Mouse (Mus musculus): ENCODE data around the gene Wdr90. TPM values are rescaled to one million over a fixed set of nuclear protein-coding genes. Genes with fewer than 3 reads are reported as not detected.

Gene Wdr90
- polyA plus RNA-seq, 1 experiment from 2014 or later, result 34.1 TPM

GRCm38 (mm10) chr17:25888837-25889236 lies 27.5 kb upstream of the Wdr90 start:
- Histone ChIP-seq H3K27ac (ENCODE audit: low read depth) (no peak overlapping the region), H3K4me3 (ENCODE audit: low read depth, low read length) (no peak overlapping the region), H3K36me3 (ENCODE audit: insufficient read depth) (peaks cover 41% of the 10 kb centered on the region), H3K9me3 (ENCODE audit: low read depth, low read length) (no peaks in the 10 kb centered on the region), H3K9ac (no peak overlapping the region), H3K4me2 (no peak overlapping the region), H3K4me1 (ENCODE audit: insufficient read depth) (no peaks in the 10 kb centered on the region), H3K27me3 (ENCODE audit: insufficient read depth, low read length) (no peaks in the 10 kb centered on the region)
- no peak for TF ChIP-seq CTCF (IDR thresholded peaks at IDR 0.05; ENCODE audit: low read depth)
- ATAC-seq (ENCODE audit: insufficient read depth) (no peak), DNase-seq (no peak)
- 79% methylated on average over 3 of the region's 3 CpGs for WGBS

DNA sequence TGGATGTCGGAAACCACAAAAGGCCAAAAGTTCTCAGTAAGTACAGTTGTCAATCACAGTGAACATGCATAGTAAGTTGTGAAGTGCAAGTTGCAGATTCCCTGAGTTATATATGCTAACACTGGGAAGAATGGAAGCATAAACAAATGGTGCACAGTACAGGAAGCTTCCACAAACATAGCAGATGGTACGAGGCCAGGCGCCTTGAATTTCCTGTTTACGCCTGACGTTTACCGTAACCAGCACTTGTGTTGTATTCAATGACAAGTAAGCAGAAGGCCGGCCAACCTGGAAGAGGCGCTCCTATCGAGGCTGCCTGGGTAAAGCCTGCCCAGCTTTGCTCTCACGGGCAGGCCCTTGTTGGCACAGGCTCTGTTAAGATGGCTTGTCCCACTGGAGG lies 26.2 kb upstream of the Wdr90 start:
- Histone ChIP-seq H3K27me3 (ENCODE audit: insufficient read depth, low read length) (no peaks in the 10 kb centered on the region), H3K4me2 (no peak overlapping the region), H3K9me3 (ENCODE audit: low read depth, low read length) (no peaks in the 10 kb centered on the region), H3K27ac (ENCODE audit: low read depth) (no peak overlapping the region), H3K4me3 (ENCODE audit: low read depth, low read length) (no peak overlapping the region), H3K4me1 (ENCODE audit: insufficient read depth) (no peaks in the 10 kb centered on the region), H3K9ac (no peak overlapping the region), H3K36me3 (ENCODE audit: insufficient read depth) (peaks cover 54% of the 10 kb centered on the region)
- ATAC-seq (ENCODE audit: insufficient read depth) (no peak; the same call in 1 of the 2 replicates), DNase-seq (peak; percentile 66)
- WGBS, result 74% methylated on average over 10 of the region's 10 CpGs
- no peak for TF ChIP-seq CTCF (IDR thresholded peaks at IDR 0.05; ENCODE audit: low read depth)

DNA sequence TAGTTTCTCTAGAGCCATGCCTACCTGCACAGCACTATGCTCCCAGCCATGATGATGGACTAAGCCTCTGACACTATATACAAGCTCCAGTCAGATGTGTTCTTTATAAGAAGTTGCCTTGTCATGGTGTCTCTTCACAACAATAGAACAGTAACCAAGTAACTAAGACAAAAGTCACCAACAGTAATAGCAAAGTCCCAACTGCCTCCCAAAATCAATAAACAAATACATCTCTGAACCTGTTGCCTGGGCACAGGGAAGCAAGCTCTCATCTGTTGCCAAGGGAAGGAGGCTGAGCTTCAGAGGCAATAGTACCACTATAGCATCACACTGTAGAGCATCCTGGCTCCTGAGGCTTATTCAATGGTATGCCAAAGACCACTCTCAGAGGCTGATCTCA lies 25.5 kb upstream of the Wdr90 start:
- Histone ChIP-seq H3K9ac (no peak overlapping the region), H3K9me3 (ENCODE audit: low read depth, low read length) (no peaks in the 10 kb centered on the region), H3K4me3 (ENCODE audit: low read depth, low read length) (no peak overlapping the region), H3K36me3 (ENCODE audit: insufficient read depth) (peaks cover 61% of the 10 kb centered on the region), H3K4me1 (ENCODE audit: insufficient read depth) (no peaks in the 10 kb centered on the region), H3K27me3 (ENCODE audit: insufficient read depth, low read length) (no peaks in the 10 kb centered on the region), H3K27ac (ENCODE audit: low read depth) (no peak overlapping the region), H3K4me2 (no peak overlapping the region)
- TF ChIP-seq CTCF (IDR thresholded peaks at IDR 0.05; ENCODE audit: low read depth), result no peak
- no peak for DNase-seq
- ATAC-seq (ENCODE audit: insufficient read depth), result no peak

DNA sequence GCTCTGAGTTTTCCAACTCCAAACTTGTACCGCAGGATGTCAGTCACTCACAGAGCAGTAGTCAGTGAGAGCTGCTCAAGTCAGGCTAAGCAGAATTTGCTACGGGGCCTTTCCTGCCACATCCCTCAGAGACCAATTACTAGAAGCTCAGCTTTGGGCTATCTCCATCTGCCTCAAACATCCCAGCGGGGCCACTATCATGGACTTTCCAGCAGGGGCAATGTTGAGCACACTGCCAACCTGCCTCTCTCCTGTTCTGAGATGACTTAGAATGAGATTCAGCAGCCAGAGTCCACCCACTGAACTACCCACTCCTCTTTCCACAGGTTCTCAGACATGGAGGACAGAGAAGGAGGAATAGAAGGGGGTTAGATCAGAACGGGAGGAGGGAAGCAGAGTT lies 24.3 kb upstream of the Wdr90 start:
- H3K4me3 ChIP-seq (ENCODE audit: low read depth, low read length), result no peak overlapping the region
- H3K27ac ChIP-seq (ENCODE audit: low read depth), result no peak overlapping the region
- H3K27me3 ChIP-seq (ENCODE audit: insufficient read depth, low read length), result no peaks in the 10 kb centered on the region
- no peak overlapping the region for H3K9ac ChIP-seq
- 66% methylated on average over 4 of the region's 4 CpGs for WGBS
- peaks cover 67% of the 10 kb centered on the region for H3K36me3 ChIP-seq (ENCODE audit: insufficient read depth)
- TF ChIP-seq CTCF (IDR thresholded peaks at IDR 0.05; ENCODE audit: low read depth), result peak; percentile 51
- H3K9me3 ChIP-seq (ENCODE audit: low read depth, low read length), result no peaks in the 10 kb centered on the region
- peak; percentile 32 for DNase-seq
- no peaks in the 10 kb centered on the region for H3K4me1 ChIP-seq (ENCODE audit: insufficient read depth)
- H3K4me2 ChIP-seq, result no peak overlapping the region
- ATAC-seq (ENCODE audit: insufficient read depth), result no peak

GRCm38 (mm10) chr17:25883824-25884223 lies 22.5 kb upstream of the Wdr90 start:
- Histone ChIP-seq H3K4me2 (no peak overlapping the region), H3K4me1 (ENCODE audit: insufficient read depth) (no peaks in the 10 kb centered on the region), H3K9ac (no peak overlapping the region), H3K9me3 (ENCODE audit: low read depth, low read length) (no peaks in the 10 kb centered on the region), H3K36me3 (ENCODE audit: insufficient read depth) (peaks cover 64% of the 10 kb centered on the region), H3K4me3 (ENCODE audit: low read depth, low read length) (no peak overlapping the region), H3K27me3 (ENCODE audit: insufficient read depth, low read length) (no peaks in the 10 kb centered on the region), H3K27ac (ENCODE audit: low read depth) (no peak overlapping the region)
- no peak for TF ChIP-seq CTCF (IDR thresholded peaks at IDR 0.05; ENCODE audit: low read depth)
- WGBS, result 87% methylated on average over 3 of the region's 3 CpGs
- no peak for ATAC-seq (ENCODE audit: insufficient read depth)
- no peak for DNase-seq

- H3K36me3 ChIP-seq (ENCODE audit: insufficient read depth), result peaks cover 68% of the 10 kb centered on the region
- H3K27ac ChIP-seq (ENCODE audit: low read depth), result no peak overlapping the region
- 82% methylated on average over 8 of the region's 8 CpGs for WGBS
- no peaks in the 10 kb centered on the region for H3K9me3 ChIP-seq (ENCODE audit: low read depth, low read length)
- H3K4me1 ChIP-seq (ENCODE audit: insufficient read depth), result no peaks in the 10 kb centered on the region
- DNase-seq (no peak), ATAC-seq (ENCODE audit: insufficient read depth) (no peak)
- no peak for TF ChIP-seq CTCF (IDR thresholded peaks at IDR 0.05; ENCODE audit: low read depth)
- H3K27me3 ChIP-seq (ENCODE audit: insufficient read depth, low read length), result no peaks in the 10 kb centered on the region
- no peak overlapping the region for H3K4me2 ChIP-seq
- H3K4me3 ChIP-seq (ENCODE audit: low read depth, low read length), result no peak overlapping the region
- H3K9ac ChIP-seq, result no peak overlapping the region
Observed at GRCm38 (mm10) chr17:25883268-25883667, 22.0 kb upstream of the Wdr90 start.

DNA sequence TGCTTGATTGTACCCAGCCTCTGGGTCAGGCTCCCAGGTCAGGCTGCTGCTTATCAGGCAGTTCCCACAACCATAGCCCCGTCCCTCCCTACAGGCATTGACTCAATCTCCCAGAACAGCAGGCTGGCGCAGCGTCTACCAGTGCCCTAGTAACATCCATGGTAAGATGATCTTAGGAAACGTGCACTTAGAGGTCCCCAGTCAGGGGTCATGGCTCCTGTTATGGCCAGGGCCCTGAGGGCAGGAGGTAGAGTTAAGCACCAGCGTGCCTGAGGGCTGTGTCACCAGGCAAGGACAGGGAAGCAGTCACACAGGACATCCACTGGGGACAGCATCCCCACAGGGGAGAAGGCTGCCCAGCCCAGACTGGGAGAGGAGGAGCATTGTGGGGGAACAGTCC lies 21.0 kb upstream of the Wdr90 start:
- Histone ChIP-seq H3K27ac (ENCODE audit: low read depth) (no peak overlapping the region), H3K4me1 (ENCODE audit: insufficient read depth) (no peaks in the 10 kb centered on the region), H3K4me3 (ENCODE audit: low read depth, low read length) (no peak overlapping the region), H3K27me3 (ENCODE audit: insufficient read depth, low read length) (no peaks in the 10 kb centered on the region), H3K4me2 (no peak overlapping the region), H3K36me3 (ENCODE audit: insufficient read depth) (peaks cover 66% of the 10 kb centered on the region), H3K9ac (no peak overlapping the region), H3K9me3 (ENCODE audit: low read depth, low read length) (no peaks in the 10 kb centered on the region)
- WGBS, result 40% methylated on average over 5 of the region's 5 CpGs
- DNase-seq (no peak), ATAC-seq (ENCODE audit: insufficient read depth) (no peak)
- TF ChIP-seq CTCF (IDR thresholded peaks at IDR 0.05; ENCODE audit: low read depth), result no peak

DNA sequence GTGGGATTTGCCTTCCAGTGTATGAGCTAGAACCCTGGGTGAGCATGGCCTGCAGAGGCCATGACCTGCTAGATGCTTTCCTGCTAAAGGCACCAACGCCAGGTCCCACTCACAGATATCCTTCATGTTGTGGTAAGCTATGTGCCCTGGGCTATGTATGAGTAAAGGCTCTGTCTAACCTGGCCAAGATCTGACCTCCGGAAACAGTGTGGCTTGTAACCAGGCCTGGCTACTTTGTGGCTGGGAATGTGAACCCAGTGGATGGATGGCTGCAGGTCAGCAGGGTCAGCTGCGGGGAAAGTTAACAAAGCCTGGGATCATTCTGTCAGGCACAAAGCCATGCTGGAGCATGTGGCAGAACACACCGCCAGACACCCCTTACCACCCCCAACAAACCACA lies 20.4 kb upstream of the Wdr90 start:
- Histone ChIP-seq H3K9ac (no peak overlapping the region), H3K4me3 (ENCODE audit: low read depth, low read length) (no peak overlapping the region), H3K4me1 (ENCODE audit: insufficient read depth) (no peaks in the 10 kb centered on the region), H3K4me2 (no peak overlapping the region), H3K36me3 (ENCODE audit: insufficient read depth) (peaks cover 66% of the 10 kb centered on the region), H3K27me3 (ENCODE audit: insufficient read depth, low read length) (no peaks in the 10 kb centered on the region), H3K9me3 (ENCODE audit: low read depth, low read length) (no peaks in the 10 kb centered on the region), H3K27ac (ENCODE audit: low read depth) (0 out of 2 replicates have a peak overlapping the region, but pooled peaks have one; percentile 30)
- no peak for TF ChIP-seq CTCF (IDR thresholded peaks at IDR 0.05; ENCODE audit: low read depth)
- ATAC-seq (ENCODE audit: insufficient read depth) (no peak), DNase-seq (no peak)
- 32% methylated on average over 4 of the region's 4 CpGs for WGBS

Data from lung, embryonic 14.5 days (tissue).